Mouse (Mus musculus) natural killer cell, adult 2 months (primary cell): ENCODE results near the gene Sirt5.

Experiments
- DNase-seq, 2 experiments: peaks; one replicate each; pipeline ENCODE4 v3.0.0; 2022; ENCODE audit warnings: low spot score in 2 of 2

The Sirt5 gene

GRCm38 (mm10) chr13:43364985-43365824, at the start of gene Sirt5:
Gene Sirt5, plus strand, starts transcription at chr13:43365496.
- DNase-seq = peak; percentile 78 to 89

DNA sequence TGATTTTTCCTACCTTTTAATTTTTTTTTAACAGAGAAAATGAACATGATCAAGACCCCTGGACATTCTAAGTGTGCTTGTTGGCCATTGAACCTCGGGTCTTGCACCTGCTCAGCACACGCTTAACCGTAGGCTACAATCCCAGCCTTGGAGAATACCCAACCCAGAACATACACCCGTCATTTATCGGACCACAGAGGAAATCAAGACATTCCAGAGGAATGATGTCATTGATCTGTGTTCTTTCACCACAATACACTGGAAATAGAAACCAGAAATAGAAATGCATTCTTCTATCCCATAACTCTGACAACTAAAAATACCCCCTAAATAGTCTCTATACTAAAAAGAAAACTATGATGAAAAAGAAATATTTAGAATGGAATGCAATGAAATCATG, 47.9 kb upstream of the Sirt5 start:
- no peak for DNase-seq

DNA sequence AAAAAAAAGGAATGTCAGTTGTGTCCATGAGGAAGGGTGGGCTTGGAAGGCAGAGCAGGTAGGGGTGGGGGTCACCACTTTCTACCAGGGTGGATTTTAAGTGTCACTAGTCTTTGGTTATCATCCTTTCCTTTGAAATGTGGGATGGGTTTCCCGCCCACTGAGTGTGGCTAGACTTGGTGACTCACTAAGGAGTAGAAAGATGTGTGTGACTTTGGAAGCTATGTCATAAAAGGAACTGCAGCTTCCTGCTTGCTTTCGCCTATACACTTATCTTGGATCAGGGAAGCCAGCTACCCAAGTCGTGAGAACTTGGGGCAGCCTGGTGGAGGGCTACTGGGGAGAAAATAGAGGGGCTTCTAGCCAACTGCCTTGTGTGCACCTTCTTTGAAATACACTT, 45.9 kb upstream of the Sirt5 start:
- no peak for DNase-seq

GRCm38 (mm10) chr13:43321492-43321891, 43.8 kb upstream of the Sirt5 start:
- no peak for DNase-seq

DNA sequence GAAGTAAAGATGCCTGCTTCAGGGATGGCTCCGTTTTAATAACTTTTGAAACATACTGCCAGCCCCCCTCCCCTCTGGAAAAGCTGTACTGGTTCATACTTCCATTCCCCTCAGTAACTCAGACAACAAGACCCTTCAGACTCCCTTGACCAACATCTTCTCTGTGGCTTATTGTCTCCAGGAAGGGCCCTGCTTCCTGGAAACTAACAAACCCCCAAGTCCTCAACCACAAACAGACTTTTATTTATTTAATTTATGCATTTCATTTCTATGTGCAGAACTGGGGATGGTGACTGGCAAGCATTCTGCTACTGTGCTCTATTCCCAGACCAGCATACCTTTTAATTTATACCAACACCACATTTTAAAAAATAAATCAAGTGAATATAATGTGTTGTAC, 39.9 kb upstream of the Sirt5 start:
- DNase-seq = no peak

DNA sequence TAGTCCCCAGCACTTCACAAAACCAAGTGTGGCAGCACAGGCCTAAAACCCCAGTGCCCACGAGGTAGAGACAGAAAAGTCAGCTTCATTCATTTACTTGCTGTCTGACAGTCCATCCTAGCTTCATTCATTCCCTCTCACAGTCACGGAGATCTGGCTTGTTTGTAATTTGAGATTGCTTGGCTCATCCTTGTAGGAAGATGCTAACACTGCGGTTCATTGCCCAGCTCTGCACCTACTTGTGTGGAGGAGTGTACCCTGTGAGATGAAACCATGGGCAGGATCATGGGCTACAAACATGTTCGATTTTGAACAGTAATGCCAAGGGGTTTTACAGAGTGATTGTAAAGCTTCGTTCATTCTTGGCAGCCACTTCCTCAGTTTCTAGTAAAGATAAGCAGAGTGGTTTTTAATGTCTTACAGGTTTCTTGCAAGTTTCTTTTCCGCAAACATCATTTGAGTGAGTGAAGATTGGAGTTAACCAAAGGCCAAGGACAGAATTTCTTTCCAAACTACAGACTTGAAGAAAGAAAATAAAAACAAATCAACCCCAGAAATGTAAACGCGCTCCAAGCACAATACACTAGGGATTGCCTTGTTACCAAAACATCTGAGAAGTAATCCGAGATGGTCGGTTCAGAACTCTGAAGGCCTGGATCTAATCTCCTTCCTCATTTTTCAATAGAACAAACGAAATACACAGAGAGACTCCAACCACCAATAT, 33.4 kb upstream of the Sirt5 start:
- DNase-seq = no peak

- peak in 1 of 2 experiments; percentile 17 for DNase-seq
These were observed 32.7 kb upstream of the Sirt5 start for GRCm38 (mm10) chr13:43332591-43332990.

DNA sequence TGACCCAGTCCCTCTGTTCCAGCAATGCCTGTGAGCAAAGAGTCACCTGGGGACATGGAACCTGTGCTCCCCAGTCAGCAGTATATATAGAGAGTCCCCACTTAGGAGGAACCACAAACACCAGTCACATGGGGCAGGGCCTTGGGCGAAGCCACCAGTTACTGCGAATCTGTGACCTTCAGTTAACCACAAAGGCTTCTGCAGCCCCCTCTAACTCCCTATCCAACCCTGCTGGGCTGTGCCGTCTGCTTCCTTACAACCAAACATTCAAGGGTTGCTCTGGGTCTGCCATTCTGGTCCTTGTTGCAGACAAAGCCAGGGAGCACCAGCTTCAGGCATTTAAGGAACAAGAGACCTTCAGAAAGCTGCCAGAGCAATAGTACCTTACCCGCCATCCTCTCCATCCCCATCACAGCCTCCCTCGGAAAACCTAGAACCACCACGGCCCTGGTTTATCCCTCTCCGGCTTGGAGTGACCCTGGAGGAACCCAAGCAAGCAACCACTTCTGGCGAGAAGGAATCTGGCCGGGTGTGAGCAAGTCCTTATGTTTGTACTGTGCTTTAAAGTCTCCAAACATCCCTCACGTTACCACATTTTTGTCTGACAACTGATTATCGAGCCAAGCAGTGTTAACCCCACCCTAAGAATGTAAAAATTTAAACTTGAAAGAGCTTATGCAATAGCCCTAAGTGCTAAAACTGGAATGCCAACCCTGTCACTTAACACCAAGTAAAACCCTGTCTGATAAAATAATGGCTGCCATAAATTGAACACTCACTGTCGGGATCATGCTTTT, 28.7 kb upstream of the Sirt5 start:
- DNase-seq = no peak

DNA sequence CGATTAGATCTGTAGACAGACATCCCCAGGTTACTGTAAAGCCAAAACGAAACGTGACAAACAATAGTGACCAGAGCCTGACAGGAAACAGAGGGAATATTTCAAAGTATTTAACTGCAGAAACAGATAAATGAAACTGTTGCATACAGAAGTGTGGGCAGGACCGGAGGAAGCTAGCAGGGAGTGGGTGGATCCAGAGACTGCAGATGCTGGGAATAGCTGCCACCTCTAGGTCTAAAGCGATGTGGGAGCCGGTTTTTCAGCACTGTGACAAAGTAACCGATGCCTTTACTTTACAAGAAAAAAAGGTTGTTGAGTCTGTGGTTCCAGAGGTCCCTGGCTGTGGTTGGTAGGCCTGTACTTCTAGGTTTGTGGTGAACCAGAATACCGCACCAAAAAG, 27.3 kb upstream of the Sirt5 start:
- DNase-seq = no peak

DNA sequence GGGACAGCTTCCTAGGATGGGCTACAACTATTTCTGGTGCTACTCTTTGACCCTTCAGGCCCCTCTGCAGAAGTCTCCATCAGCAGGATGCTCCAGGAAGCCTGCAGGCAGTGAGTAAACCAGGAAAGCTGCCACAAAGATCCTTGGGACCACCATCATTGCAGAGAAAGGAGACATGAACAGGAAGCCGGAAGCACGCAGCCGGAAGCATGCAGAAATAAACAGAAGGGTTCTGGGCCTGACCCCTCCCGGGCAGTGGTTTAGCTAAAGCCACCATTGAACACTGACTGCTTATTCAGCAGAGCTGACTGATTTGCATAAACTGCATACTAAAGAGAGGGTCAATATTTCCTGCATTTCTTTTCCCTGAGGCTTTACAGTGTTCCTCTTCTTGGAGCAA, 26.7 kb upstream of the Sirt5 start:
- DNase-seq = no peak

- no peak for DNase-seq
These were observed 18.5 kb upstream of the Sirt5 start for GRCm38 (mm10) chr13:43346825-43347224.

GRCm38 (mm10) chr13:43349376-43349775, 15.9 kb upstream of the Sirt5 start:
- DNase-seq = no peak

DNA sequence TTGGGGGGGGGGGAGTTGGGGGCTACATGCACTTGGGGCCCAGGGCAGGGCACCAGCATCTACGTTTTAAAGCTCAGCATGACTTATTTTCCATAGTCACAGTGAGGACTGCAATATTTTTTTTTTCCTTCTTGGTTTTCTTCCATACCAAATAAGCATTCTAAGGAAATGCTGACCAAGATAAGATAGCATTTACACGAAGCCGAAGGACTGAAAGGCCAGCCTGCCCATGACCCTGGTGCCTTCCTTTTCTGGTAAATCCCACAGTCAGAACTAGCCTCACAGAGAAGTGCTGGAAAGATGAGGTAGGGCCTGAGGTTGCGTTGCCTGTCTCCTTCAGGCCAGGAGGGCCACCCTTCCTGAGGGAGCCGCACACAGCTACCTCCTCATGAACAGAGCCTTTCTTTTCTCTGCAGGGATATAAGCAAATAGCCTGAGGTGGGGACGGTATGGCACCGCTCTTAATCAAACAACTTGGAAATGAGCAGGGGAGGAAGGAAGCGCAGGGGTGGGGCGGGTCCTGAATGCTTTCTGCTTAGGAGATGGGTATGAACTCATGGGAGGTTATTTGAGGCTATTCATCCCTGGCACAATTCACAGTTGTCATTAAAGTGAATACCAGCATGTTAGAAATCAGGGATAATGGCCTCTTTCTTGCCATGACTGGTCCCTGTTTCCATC, 14.7 kb upstream of the Sirt5 start:
- DNase-seq = no peak

DNA sequence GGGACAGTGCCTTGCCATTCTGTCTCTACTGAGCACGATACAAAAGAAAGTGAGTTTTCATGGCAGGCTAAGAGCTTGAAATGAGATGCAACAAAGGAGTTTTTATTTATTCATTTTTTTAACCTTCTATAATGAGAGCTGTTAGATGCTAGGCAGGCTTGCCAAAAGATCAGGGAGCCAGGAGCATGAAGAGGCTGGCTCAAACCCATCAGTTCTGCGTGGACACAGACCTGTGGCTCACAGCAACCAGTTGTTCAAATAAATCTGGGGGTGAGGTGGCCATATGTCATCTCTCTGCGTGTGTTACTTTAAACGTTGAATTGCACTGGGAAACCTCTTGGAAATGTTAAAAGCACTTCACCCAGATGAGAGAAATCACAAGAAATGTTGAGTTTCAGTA, 11.9 kb upstream of the Sirt5 start:
- no peak for DNase-seq

DNA sequence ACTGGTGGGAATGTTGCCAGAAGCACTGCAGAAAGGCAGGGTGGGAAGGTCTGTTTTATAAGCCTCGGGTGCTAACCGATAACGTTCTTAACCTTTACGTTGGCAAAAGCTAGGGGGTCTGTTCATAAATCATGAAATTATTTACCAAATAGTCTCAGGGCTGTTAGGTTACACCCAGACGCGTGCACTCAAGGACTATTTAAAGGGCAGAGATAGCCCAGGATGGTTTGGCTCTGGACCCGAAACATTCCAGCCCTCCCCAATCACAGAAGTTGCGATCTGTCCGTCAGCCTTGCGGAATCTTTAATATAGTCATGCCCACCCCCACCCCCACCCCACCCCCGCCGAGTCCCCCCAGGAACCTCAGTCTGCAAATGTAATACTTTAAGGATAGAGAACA, 10.9 kb upstream of the Sirt5 start:
- DNase-seq = no peak

DNA sequence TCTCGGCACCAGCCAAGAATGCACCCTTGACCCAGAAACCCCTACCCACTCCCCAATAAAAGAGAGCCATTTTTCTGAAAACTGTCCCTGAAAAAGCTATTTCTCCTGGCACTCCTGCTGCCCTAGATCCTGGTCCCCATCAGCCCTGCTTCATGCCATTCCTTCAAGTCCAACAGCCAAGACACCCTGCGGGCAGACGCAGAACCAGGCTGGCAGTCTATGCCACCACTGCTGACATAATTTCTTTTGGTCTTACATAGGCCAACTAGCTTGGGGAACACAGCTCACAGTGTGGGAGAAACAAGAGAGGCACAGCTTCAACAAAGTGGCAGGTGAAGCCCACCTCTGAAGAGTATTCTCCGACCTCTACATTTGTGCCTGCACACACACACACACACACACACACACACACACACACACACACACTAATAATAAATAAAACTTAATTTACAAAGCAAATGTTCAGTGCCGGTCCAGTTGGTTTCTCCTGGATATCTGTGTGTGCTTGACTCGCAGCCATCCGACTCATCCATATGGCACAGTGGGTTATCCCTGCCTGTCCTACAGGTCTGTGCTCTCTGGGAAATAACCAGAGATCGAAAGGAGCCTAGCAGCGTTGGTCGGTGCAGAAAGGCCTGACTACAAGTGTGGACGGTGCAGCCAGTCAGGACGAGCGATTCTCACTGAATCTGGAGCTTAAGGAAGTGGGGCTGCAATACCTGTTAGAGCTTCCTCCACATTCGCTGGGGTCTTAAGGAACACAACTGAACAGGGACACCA, 8.8 kb upstream of the Sirt5 start:
- no peak for DNase-seq

DNA sequence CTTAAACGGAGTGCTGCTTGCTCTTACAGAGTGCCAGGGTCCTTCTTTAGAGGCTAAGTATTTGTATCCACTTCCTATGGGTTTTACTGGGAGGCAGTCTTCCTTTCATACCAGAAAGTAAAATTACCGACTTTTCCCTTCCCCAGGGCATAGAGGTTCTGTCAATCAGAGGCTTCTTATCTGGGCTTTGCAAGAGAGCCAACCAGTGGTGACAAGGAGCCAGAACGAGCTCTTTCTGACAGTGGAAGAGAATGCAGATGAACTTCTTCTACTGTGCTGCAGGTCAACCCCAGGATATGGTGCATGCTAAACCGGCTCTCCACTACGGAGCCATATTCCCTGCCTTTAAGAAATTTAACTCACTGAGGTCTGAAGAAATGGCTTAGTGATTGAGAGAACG, 4.8 kb upstream of the Sirt5 start:
- no peak for DNase-seq

GRCm38 (mm10) chr13:43362353-43362752, 2.9 kb upstream of the Sirt5 start:
- DNase-seq = no peak

DNA sequence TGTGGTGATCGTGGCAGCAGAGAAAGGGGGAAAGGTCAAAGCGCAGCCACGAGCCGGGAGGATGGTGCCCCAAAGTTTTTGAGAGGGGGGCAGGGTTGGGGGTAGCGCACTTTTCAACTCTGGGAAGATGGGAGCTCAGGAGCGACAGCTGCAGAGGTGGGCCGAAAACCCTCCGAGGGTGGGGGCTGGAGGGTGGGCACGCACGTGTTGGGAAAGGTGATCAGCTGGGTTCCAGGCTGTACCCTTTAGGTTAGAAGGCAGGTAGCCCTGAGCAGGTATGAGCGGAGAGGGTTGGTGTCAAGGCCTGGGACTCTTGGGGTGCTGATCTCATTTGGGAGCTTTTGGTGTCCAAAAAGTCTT, 509 bp downstream of the Sirt5 start:
- DNase-seq = no peak

- DNase-seq = no peak
These were observed 4.8 kb downstream of the Sirt5 start for GRCm38 (mm10) chr13:43370063-43370462.

- DNase-seq = no peak
These were observed 7.6 kb downstream of the Sirt5 start for GRCm38 (mm10) chr13:43372892-43373291.
